16 mouse cellular contexts compared by ENCODE assay signal in genomic region chr12:70649691-70650090, GRCm38 (mm10).
DNase-seq lines count a peak whose midpoint lies in the region; ATAC-seq lines count a peak whose summit lies in the region.
"Had no signal": no experiment of that assay in that cellular context is flagged by ENCODE, and none has a peak within 500 bp of the region (broad histone marks: within the 10 kb centered on the region; RNA-seq: fewer than 3 reads in every experiment).

No protein-coding gene starts in this region.

- no peaks in the 10 kb centered on the region for H3K9me3 ChIP-seq in lung, embryonic 15.5 days
- H3K9me3 ChIP-seq in hindbrain, embryonic 10.5 days = no peaks in the 10 kb centered on the region
- H3K9me3 ChIP-seq: embryonic facial prominence, embryonic 13.5 days; forebrain, embryonic 13.5 days had no signal

- H3K36me3 ChIP-seq in lung, embryonic 15.5 days = no peaks in the 10 kb centered on the region
- no peaks in the 10 kb centered on the region for H3K36me3 ChIP-seq in hindbrain, embryonic 10.5 days
- H3K36me3 ChIP-seq: embryonic facial prominence, embryonic 13.5 days had no signal

- no peak overlapping the region for H3K4me2 ChIP-seq in lung, embryonic 15.5 days
- H3K4me2 ChIP-seq: embryonic facial prominence, embryonic 13.5 days; forebrain, embryonic 13.5 days; hindbrain, embryonic 14.5 days; liver, embryonic 11.5 days had no signal

- H3K27ac ChIP-seq in lung, embryonic 15.5 days = 0 out of 2 replicates have a peak overlapping the region, but pooled peaks have one; percentile 7
- no peak overlapping the region for H3K27ac ChIP-seq in hindbrain, embryonic 10.5 days
- H3K27ac ChIP-seq: embryonic facial prominence, embryonic 13.5 days; forebrain, embryonic 13.5 days; gastrocnemius, adult 2 months; hindbrain, embryonic 14.5 days had no signal

- no peak for DNase-seq in lung, postnatal 25 days (ENCODE audit: low spot score)
- peak; percentile 38 for DNase-seq in NIH3T3 (ENCODE audit: low read depth)
- peak; percentile 75 for DNase-seq in heart, adult 8-10 months (ENCODE audit: low spot score)
- peak; percentile 26 for DNase-seq in heart, postnatal 25 days (ENCODE audit: low spot score)
- DNase-seq in right cerebral cortex, postnatal 10 days (ENCODE audit: low spot score in 2 of 2) = no peak
- DNase-seq in gastrocnemius, postnatal 25 days = no peak
- DNase-seq in hindbrain, embryonic 10.5 days (ENCODE audit: low spot score) = no peak
- DNase-seq: cerebellum, postnatal 14 days; gastrocnemius, adult 2 months; kidney, adult 2 months had no signal

- no peak overlapping the region for H3K4me3 ChIP-seq in lung, embryonic 15.5 days
- H3K4me3 ChIP-seq in hindbrain, embryonic 10.5 days = no peak overlapping the region
- H3K4me3 ChIP-seq: embryonic facial prominence, embryonic 13.5 days; forebrain, embryonic 13.5 days; gastrocnemius, adult 2 months; myocyte had no signal

- no peak overlapping the region for H3K9ac ChIP-seq in lung, embryonic 15.5 days
- H3K9ac ChIP-seq: embryonic facial prominence, embryonic 13.5 days; forebrain, embryonic 13.5 days; hindbrain, embryonic 14.5 days had no signal

- H3K27me3 ChIP-seq in lung, embryonic 15.5 days = no peaks in the 10 kb centered on the region
- no peaks in the 10 kb centered on the region for H3K27me3 ChIP-seq in hindbrain, embryonic 10.5 days (ENCODE audit: insufficient read depth, poor library complexity, severe bottlenecking)
- H3K27me3 ChIP-seq: embryonic facial prominence, embryonic 13.5 days; forebrain, embryonic 13.5 days had no signal

- peaks cover 26% of the 10 kb centered on the region for H3K4me1 ChIP-seq in lung, embryonic 15.5 days
- no peaks in the 10 kb centered on the region for H3K4me1 ChIP-seq in hindbrain, embryonic 10.5 days (replicated peaks)
- H3K4me1 ChIP-seq: forebrain, embryonic 13.5 days had no signal

- ATAC-seq in lung, embryonic 15.5 days (ENCODE audit: borderline replicate concordance, extremely low read depth, low FRiP score, low TSS enrichment) = no peak
- ATAC-seq: forebrain, embryonic 13.5 days had no signal

- 44% methylated on average over 2 of the region's 2 CpGs for WGBS in lung, embryonic 15.5 days
- 86% methylated on average over 2 of the region's 2 CpGs for WGBS in hindbrain, embryonic 10.5 days

- intact Hi-C loops in heart, postnatal 25 days (cut with DNase I) = loop anchor here (2.0 to 5.0 kb wide), 3 partner anchors 93 to 233 kb away; partner anchors contain the start of gene Frmd6

Comparison
In these comparisons a context has a peak if more than half of its experiments do, and no peak if none do; other contexts are left out.
1. DNase-seq: peak in NIH3T3 (single experiment), heart, adult 8-10 months (single experiment) and heart, postnatal 25 days (single experiment); none in lung, postnatal 25 days (single experiment), right cerebral cortex, postnatal 10 days (0 of 2), gastrocnemius, postnatal 25 days (single experiment) and hindbrain, embryonic 10.5 days (single experiment).